Mouse (Mus musculus) gastrocnemius, postnatal 25 days (tissue): ENCODE measurements around the gene Gatb. TPM values are rescaled to one million over a fixed set of nuclear protein-coding genes. Genes with fewer than 3 reads are reported as not detected.

Experiments used
- DNase-seq: peaks from one replicate; pipeline ENCODE4 v3.0.0; 2022
- total RNA-seq, 2 experiments: library from RNA; stranded (reverse); gene quantifications; 1 replicate in 1 of 2; 2 replicates in 1 of 2; pipeline ENCODE4 v1.2.3; 2021

Gene Gatb
- total RNA-seq, 2 experiments from 2014 or later = 13.7 to 16.8 TPM

DNA sequence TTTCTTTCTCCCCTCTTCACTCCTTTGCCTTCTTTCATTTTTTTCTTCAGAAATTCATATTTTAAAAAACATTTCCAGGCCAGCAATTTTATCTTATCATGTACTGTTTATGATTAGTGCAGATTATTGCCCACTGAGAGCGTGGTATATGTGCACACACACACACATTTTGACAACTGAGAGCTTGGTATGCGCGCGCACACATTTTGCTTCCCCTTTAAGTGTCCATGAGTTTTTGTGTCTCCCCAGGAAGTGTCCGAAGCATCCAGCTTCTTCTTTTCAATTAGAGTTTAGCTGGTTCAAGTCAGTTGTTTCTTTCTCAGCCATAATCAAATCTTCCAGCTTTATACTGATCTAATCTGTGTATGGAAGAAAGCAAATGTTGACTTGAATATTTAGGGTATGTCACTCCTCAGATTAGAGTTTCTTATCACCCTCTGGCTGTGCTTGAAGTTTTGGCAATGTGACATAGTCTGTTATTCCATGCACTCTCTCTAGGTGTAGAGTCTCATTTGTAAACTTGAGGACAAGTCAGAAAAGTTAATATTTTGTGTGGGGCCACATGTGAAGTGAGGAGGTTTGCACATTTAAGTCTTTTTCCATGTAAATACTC is 18.8 kb downstream of the Gatb start:
- no peak for DNase-seq

DNA sequence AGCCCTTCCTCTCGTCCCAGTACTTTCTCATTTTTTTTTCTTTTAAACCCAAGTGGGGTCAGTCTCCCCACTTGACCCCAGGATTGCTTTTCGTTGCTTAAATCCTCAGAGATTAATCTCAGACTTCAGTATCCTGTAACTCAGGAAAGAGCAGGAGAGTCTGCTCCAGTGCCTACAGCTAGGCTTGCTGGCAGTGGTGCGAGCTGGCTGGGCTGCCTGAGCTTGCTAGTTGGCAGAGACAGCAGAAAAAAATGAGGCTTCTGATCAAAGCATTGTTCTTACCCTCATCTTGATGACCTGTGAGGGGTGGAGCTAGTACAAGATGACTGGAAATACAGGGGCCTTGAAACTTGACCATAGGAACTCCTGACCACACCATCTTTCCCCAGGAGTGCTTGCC is 20.5 kb downstream of the Gatb start:
- DNase-seq = no peak

GRCm38 (mm10) chr3:85599526-85599925 is 25.6 kb downstream of the Gatb start:
- no peak for DNase-seq

GRCm38 (mm10) chr3:85601841-85602305 is 28.0 kb downstream of the Gatb start:
- DNase-seq = no peak

DNA sequence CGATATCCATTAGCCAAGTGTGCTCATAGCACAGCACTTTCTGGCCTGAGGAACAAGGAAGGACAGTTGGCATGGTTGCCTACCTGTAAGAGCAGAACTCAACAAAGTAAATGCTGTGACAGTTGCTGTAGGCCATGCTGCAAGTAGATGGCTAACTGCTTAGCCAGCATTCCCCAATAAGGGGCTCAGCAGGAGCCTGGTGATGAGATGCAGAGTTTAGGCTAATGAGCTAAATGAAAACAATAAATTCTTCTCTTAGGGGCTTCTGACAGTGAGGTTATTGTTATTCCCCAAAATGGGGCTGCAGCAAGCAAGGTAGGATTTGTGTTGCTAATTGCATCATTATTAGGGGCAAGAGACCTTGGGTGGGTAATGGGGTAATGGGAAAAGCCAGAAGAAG is 29.9 kb downstream of the Gatb start:
- no peak for DNase-seq

DNA sequence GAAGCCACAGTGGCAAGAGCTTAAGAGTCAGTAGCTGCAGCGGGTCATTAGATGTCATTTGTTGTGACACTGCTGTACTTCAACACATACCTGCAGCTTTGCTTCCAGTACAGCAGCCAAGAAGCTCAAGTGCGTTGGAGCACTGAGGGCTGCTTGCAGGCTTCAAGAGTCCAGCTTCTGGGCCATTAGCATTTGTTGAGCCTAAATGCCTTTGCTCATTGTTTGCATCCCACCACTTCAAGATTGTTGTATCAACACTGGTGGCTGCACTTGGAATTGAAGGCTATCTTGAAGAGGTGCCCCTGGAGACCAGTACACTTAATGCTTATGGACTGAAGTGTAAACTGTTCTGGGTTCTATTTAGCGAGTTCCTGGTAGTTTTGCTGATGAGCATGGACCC is 33.0 kb downstream of the Gatb start:
- no peak for DNase-seq

DNA sequence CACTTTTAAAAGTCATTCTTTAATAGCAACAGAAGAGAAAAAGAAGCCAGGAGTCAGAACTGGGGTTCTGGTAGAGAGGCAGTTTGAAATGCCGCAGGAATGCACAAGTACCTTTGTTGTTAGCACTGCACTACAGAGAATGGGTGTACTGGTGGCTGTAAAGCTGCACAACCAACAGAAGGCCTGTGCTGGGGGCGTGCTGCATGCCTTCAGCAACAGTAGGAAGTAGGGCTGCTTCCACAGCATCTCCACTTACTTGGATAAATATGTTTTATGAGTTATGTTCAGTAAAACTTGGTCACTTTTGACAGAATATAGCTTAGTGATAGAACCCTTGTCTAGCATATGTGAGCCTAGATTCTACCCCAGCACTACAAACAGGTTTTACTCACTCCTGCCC is 33.8 kb downstream of the Gatb start:
- no peak for DNase-seq

DNA sequence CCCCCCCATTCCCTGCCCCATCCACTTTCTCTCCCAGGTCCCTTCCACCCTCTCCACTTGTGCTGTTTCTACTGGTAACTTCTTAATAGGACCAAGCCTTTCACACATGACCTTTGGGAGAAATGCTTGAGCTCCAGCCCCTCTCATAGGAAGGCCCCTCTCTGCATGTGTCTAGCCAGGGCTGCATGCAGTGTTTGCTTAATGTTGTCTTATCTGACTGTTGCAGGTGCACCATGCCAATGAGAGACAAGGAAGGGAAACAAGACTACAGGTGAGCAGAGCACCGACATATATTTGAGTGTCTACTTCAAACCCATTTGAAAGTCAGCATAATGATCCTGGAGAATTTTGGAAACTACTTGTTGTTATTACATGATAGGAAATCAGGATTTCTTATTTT is 42.5 kb downstream of the Gatb start:
- DNase-seq = no peak

GRCm38 (mm10) chr3:85618885-85619284 is 45.0 kb downstream of the Gatb start:
- DNase-seq = no peak

DNA sequence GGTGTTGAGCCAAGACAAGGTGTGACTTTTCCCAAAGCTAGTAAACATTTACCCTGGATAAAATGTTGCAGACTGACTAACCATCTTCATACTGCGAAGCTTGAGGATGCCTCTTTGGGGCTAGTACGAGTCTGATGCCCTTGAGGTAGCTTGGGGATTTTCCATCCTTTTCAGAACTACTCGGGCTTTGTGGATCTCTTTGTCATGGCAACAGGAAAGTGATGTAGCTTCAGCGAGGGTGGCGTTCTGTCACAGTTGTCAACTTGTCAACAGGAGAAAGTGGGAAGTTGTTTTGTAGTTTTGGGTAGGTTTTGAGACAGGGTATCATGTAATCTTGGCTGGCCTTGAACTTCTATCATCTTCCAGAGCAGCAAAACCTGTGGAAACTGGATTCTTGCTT is 45.4 kb downstream of the Gatb start:
- no peak for DNase-seq

DNA sequence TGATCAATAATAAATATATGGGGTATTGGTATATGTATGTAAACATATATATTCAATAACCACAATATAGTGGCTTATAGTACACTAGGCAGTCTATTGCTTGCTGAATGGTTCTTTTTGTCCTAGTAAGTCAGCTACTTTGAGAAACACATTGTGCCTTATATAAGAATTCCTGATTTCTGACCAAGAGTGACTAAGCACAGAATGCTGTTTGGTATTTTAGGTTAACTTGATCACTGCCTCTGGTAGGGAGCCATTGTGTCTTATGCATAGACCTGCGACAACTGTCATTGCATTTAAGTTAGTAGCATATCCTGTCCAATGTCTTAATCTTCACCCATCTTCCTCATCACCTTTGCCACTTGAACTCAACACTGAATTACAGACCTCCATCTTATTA is 45.8 kb downstream of the Gatb start:
- DNase-seq = no peak

DNA sequence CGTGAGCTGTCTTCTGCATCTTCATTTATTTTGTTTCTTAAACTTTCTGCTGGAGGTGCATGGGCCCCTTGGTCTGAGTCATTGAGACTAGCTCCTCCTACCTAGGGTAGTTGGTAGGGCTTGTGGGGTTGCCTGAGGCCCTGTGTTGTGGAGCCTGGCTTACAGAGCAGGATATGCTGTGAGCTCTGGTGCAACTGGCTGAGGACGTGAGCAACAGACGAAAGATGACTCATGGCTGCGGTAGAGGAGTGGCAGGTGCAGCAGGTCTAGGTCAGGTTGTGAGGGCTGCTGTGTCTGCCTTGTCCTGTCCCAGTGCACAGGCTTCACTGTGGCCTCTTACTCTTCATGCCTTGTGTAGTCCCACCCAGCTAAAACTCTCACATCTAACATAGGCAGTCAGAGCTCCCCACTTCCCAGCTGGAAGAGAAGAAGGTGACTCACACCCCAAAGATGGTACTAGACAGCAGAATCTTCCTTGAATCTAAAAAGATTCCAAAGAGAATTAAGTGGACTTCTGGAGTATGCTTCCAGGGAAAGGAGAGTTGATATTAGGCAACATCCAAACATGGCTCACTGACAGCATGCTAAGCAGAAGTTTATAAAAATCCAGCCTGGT is 56.1 kb downstream of the Gatb start:
- no peak for DNase-seq

GRCm38 (mm10) chr3:85633733-85634132 is 59.8 kb downstream of the Gatb start:
- DNase-seq = no peak

- no peak for DNase-seq
These were observed 60.6 kb downstream of the Gatb start for GRCm38 (mm10) chr3:85634389-85635125.

- no peak for DNase-seq
These were observed 61.2 kb downstream of the Gatb start for GRCm38 (mm10) chr3:85635126-85635419.

GRCm38 (mm10) chr3:85635591-85635990 is 61.7 kb downstream of the Gatb start:
- no peak for DNase-seq

DNA sequence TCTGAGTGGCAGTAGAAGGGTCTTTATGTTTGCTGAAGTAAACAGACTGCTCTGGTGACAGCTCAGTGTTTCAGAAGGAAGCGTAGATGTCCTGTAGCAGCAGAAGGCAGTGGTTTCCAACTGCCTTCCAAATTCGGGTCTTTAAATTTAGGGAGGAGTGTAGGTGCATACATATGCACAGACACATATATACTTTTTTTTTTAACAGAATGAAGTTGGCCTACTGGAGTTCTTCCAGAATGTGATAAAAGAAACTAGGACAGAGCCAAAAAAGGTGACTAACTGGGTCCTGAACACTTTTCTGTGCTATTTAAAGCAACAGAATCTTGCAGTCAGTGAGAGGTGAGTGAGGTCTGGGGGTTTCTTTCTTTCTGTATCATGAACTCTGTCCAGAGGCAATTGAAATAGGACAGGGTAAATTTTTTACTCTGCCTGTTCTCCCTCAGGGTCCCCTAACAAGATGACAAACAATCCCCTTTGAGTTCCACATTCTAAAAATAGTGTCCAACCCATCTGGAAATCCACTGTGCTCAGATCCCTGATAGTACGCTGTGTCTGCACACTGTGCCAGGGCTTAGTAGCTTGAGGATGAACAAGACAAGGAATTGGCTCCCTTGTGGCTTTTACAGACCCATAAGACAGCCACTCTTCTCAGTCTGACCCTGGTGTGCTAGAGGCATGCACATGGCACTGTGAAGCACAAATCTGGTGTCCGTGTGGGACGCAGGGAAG is 63.0 kb downstream of the Gatb start:
- DNase-seq = no peak

- DNase-seq = peak; percentile 30
These were observed 67.8 kb downstream of the Gatb start for GRCm38 (mm10) chr3:85641751-85642150.

GRCm38 (mm10) chr3:85644814-85645213 is 70.9 kb downstream of the Gatb start:
- no peak for DNase-seq

DNA sequence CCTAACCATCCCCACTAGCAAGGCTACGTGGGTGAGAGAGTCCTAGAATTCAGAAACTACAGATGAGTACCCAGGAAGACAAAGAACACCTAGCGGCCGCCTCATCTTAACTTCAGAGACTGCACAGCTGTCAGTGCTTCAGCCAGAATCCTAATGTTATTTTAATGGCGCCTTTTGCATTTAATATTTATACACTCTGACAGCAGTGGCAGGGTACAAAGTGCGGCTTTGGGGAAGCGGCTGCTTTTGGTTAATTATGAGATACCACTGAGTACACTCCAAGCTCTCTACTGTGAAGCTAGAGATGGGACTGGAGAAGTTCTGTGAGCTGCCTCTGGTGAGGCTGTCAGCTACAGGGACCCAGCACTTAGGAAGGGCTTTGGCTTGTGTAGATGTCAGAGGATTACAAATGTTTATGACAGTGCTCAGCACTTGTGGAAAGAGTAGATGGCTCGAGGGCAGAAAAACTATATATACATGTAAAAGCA is 71.6 kb downstream of the Gatb start:
- DNase-seq = no peak

GRCm38 (mm10) chr3:85649176-85649575 is 75.3 kb downstream of the Gatb start:
- no peak for DNase-seq

DNA sequence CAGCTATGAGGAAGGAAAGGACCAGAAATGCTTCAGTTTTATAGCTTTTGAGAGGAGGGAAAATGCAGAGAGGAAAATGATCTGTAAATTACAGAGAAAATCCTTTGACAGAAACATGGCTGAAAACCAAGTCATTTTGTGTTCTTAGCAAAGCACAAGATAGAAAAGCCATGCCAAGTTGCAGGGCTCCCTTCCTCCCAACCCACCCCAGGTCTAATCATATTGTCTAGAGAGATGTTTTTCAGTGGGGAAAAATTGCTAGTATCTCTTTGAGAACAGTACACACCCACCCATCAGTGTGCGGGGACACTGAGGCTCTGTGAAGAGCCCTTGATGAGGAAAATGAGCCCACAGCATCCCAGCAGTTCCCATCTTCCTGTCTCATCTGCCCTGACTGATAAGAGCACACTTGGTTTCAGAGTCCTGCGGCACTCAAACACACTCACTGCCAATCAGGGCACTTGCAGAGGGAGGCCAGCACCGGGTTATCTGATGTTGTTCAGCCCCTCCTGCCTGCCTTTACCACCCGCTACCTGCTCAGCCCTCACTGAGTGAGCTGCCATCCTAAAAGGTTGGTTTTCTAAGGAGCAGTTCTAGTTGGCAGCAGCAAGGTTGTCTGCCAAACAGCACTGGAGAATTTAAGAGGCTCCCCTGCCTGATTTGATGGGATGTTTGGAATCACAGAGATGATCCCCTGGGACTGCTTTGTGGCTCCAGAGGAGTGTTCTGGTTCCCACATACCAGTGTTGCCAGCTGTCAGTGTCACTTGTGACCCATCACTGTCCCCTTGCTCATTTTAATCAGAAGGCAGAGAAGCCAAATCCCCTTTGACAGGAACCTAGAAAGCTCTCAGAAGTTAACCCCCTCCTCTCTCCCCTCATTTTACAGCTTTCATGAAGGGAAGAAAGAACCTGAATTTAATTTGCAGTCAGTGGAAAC is 79.1 kb downstream of the Gatb start:
- DNase-seq = no peak
